Mouse (Mus musculus): ENCODE results near the gene Kif24.

The Kif24 gene

GRCm38 (mm10) chr4:41407353-41407752 lies 57.3 kb downstream of the Kif24 start:
- no peak for ATAC-seq (ENCODE audit: insufficient number of reproducible peaks, low FRiP score, low TSS enrichment)

DNA sequence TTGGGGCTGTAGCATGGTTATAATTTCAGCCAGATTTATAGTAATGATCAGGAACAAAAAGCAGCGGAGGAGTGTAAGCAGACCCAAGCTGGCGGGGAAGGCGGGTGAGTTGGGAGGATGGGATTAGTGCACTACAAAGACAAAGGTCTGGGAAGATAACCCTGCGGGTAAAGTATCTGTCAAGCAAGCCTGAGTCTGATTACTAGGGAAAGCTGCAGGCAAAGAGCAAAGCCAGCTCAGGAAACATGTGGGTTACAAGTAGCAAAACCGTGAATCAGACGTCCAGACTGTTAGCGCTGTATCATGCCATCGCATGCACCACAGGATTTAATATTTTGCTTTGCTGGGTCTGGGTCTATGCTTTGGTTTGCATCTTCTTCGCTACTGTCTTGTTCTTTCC lies 58.1 kb downstream of the Kif24 start:
- ATAC-seq (ENCODE audit: insufficient number of reproducible peaks, low FRiP score, low TSS enrichment) = no peak

GRCm38 (mm10) chr4:41401573-41401972 lies 63.1 kb downstream of the Kif24 start:
- ATAC-seq (ENCODE audit: insufficient number of reproducible peaks, low FRiP score, low TSS enrichment) = no peak

DNA sequence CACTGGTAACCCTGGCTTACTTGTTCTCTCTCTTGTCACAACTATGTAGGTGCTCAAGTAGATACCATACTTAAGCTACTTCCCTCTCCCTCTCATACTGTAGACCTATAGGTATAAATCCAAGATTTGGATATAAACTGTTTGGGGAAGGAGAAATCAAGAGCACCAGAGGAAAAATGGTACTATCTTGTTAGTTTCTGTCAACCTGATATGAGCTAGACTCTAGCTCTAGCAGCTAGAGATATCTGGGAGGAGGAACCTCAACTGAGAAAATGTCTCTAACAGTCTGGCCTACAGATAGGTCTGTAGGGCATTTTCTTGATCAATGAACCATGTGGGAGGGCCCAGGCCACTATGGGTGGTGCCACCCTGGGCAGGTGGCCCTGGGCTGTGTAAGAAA lies 63.5 kb downstream of the Kif24 start:
- no peak for ATAC-seq (ENCODE audit: insufficient number of reproducible peaks, low FRiP score, low TSS enrichment)

DNA sequence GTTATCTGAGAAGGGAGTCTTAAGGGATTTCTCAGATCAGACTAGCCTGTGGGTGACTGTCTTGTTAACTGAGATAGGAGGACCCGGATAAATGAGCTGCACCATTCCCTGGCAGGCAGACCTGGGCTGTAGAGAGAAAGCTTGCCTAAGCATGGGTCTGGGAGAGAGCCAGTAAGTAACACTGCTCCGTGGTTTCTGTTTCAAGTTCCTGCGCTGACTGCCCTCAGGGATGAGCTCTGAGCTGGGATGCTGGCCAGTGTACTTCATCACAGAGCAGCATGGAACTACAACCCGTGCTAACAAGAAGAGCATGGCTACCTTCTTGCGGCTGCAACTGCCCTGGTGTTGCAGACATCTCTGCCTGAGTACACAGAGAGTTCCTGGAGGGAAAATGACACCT lies 64.8 kb downstream of the Kif24 start:
- ATAC-seq (ENCODE audit: insufficient number of reproducible peaks, low FRiP score, low TSS enrichment) = no peak

GRCm38 (mm10) chr4:41398353-41398752 lies 66.3 kb downstream of the Kif24 start:
- ATAC-seq (ENCODE audit: insufficient number of reproducible peaks, low FRiP score, low TSS enrichment) = no peak

GRCm38 (mm10) chr4:41394651-41395050 lies 70.0 kb downstream of the Kif24 start:
- ATAC-seq (ENCODE audit: insufficient number of reproducible peaks, low FRiP score, low TSS enrichment) = no peak

GRCm38 (mm10) chr4:41391015-41391414 lies 73.7 kb downstream of the Kif24 start:
- no peak for ATAC-seq (ENCODE audit: insufficient number of reproducible peaks, low FRiP score, low TSS enrichment)

- ATAC-seq (ENCODE audit: insufficient number of reproducible peaks, low FRiP score, low TSS enrichment) = peak; percentile 81
These were observed 74.6 kb downstream of the Kif24 start for GRCm38 (mm10) chr4:41390122-41390521.

- ATAC-seq (ENCODE audit: insufficient number of reproducible peaks, low FRiP score, low TSS enrichment) = no peak
These were observed 75.4 kb downstream of the Kif24 start for GRCm38 (mm10) chr4:41389240-41389639.

DNA sequence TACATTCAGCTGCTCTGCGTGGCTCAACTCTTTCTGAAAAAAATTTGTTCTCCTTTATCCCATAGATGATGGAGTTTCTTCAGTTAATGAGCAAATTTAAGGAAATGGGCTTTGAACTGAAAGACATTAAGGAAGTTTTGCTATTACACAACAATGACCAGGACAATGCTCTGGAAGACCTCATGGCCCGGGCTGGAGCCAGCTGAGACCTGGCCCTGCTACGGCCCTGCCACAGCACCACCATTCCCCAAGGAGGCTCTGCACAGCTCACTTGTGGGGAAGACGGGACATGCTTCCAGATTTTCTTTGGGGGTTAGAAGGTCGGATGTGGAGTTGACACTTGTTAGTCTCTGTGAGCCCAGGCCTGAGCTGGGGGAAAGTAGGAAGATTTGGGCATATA lies 76.1 kb downstream of the Kif24 start:
- ATAC-seq (ENCODE audit: insufficient number of reproducible peaks, low FRiP score, low TSS enrichment) = no peak

GRCm38 (mm10) chr4:41387755-41388469 lies 76.8 kb downstream of the Kif24 start:
- no peak for ATAC-seq (ENCODE audit: insufficient number of reproducible peaks, low FRiP score, low TSS enrichment)

- no peak for ATAC-seq (ENCODE audit: insufficient number of reproducible peaks, low FRiP score, low TSS enrichment)
These were observed 78.2 kb downstream of the Kif24 start for GRCm38 (mm10) chr4:41386412-41386975.

DNA sequence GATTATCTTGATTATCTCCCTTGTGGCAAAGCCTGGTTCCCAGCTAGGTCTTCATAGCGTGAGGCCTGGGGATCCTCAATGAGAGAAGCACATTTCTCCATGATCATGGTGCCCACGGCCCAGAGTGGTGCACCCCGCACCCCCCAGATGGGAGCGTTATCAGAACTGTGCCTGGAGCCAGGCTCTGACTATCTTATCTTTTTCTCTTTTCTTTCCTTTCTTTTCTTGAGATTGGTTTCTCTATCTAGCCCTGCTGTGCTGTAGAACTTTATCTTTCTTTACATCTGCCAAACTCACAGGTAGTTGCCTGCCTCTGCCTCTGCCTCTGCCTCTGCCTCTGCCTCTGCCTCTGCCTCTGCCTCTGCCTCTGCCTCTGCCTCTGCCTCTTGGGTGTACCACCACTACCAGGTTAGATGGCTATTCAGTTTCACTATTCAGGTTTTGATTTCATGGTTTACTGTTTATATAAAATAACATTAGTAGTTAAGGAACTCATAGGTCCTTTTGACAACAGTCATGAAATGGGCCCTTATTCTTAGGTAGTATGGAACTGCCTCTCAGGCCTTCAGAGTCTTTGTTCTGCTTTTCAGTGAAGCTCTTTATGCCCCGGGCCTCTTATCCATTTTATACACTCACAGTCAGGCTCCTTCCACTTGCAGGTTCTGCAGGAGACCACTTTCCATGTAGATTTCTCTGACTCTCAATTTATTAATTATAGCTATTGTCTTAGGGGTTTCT lies 83.3 kb downstream of the Kif24 start:
- no peak for ATAC-seq (ENCODE audit: insufficient number of reproducible peaks, low FRiP score, low TSS enrichment)

DNA sequence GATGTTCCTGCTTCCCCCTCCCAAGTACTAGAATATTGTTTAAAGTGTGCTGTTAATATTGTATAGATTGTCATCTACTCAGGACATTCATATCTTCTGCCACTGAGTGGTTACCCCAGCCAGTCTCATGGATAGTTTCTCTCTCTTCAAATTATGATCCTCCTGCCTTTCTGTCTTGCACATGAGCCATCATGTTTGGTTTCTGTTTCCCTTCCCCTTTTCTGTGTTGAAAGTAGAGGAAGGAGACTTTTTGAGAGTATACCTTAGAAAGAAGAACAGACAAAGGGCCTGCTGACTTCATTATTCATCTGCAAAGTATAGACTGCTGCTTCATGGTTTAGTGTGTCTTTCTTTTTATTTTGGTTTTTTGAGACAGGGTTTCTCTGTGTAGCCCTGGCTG lies 87.1 kb downstream of the Kif24 start:
- no peak for ATAC-seq (ENCODE audit: insufficient number of reproducible peaks, low FRiP score, low TSS enrichment)

DNA sequence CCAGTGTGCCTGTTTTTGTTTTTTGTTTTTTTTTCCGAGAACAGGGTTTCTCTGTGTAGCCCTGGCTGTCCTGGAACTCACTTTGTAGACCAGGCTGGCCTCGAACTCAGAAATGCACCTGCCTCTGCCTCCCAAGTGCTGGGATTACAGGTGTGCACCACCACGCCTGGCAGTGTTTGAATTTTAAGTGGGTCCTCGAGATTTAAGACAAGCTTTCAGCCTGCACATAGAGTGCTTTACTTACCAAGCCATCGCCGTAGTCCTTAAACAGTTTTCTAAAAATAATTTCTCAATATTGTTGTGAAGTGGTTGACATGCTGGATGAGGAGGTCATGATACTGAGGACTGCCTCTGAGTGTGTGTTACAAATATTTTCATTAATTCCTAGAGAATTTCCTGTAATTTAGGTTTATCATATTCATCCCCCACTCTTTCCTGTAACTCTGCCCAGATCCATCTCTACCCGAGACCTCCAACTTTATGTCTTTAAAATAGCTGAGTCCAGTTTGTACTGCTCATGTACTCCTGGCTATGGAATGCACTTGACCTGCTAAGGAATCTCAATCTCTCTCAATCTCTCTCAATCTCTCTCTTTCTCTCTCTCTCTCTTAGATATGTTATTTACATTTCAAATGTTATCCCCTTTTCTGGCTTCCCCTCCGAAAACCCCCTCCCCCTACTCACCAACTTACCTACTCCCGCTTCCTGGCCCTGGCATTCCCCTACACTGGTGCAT lies 94.8 kb downstream of the Kif24 start:
- no peak for ATAC-seq (ENCODE audit: insufficient number of reproducible peaks, low FRiP score, low TSS enrichment)

- no peak for ATAC-seq (ENCODE audit: insufficient number of reproducible peaks, low FRiP score, low TSS enrichment)
These were observed 96.5 kb downstream of the Kif24 start for GRCm38 (mm10) chr4:41368198-41368597.

DNA sequence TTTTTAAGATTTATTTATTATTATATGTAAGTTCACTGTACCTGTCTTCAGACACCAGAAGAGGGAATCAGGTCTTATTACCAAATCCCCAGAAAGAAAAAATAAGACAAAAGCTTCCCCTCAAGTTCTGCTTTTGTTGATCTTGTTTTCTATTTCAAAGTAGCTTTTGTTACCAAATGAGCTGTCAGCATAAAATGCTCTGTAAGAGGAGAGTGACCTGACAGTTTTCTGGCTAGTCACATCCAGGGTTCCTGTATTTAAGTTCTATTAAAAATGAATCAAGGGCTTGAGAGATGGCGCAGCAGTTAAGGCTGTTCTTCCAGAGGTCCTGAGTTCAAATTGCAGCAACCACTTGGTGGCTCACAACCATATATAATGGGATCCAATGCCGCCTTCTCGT lies 103.6 kb downstream of the Kif24 start:
- ATAC-seq (ENCODE audit: insufficient number of reproducible peaks, low FRiP score, low TSS enrichment) = no peak

- ATAC-seq (ENCODE audit: insufficient number of reproducible peaks, low FRiP score, low TSS enrichment) = no peak
These were observed 105.3 kb downstream of the Kif24 start for GRCm38 (mm10) chr4:41359358-41359757.

GRCm38 (mm10) chr4:41358669-41359068 lies 106.0 kb downstream of the Kif24 start:
- no peak for ATAC-seq (ENCODE audit: insufficient number of reproducible peaks, low FRiP score, low TSS enrichment)

- ATAC-seq (ENCODE audit: insufficient number of reproducible peaks, low FRiP score, low TSS enrichment) = no peak
These were observed 107.5 kb downstream of the Kif24 start for GRCm38 (mm10) chr4:41357154-41357553.
